Mouse (Mus musculus) small intestine, adult 2 months (tissue): ENCODE data around the gene Gm19668. TPM values are rescaled to one million over a fixed set of nuclear protein-coding genes. Genes with fewer than 3 reads are reported as not detected.
"Not testable (repeated sequence)": the region's sequence is repeated elsewhere in the genome, so short reads cannot be mapped to it uniquely, and the experiment has no call there.

Source experiments
- H3K27ac ChIP-seq: fragments of 200-500 bp; 2 replicates; pipeline ENCODE4 v1.5.1; 2012; ENCODE audit warnings: low read depth, low read length, control low read depth, inconsistent platforms; ENCODE audit not compliant: insufficient read depth
- H3K27me3 ChIP-seq: fragments of 200-500 bp; 2 replicates; pipeline ENCODE4 v1.6.1; 2012; ENCODE audit warnings: mild to moderate bottlenecking, moderate library complexity, low read length, inconsistent platforms; ENCODE audit not compliant: control insufficient read depth, insufficient read depth
- H3K36me3 ChIP-seq: fragments of 200-500 bp; 2 replicates; pipeline ENCODE4 v1.6.1; 2012; ENCODE audit warnings: mild to moderate bottlenecking, low read length, control low read depth, inconsistent platforms; ENCODE audit not compliant: control insufficient read depth, insufficient read depth
- H3K4me1 ChIP-seq: fragments of 200-500 bp; 2 replicates; pipeline ENCODE4 v1.6.1; 2012; ENCODE audit warnings: low read length, inconsistent platforms, mixed read lengths; ENCODE audit not compliant: control insufficient read depth, insufficient read depth, insufficient read length
- H3K4me3 ChIP-seq: fragments of 200-500 bp; 2 replicates; pipeline ENCODE4 v1.5.1; 2012; ENCODE audit warnings: low read depth, mild to moderate bottlenecking, control low read depth, inconsistent platforms, low read length, moderate library complexity
- CTCF ChIP-seq: fragments of 200-500 bp; IDR thresholded peaks from 2 replicates; pipeline ENCODE4 v1.5.1; 2012; ENCODE audit warnings: low read depth, mild to moderate bottlenecking, control low read depth, inconsistent platforms, low read length, moderate library complexity, mixed read lengths; ENCODE audit not compliant: insufficient replicate concordance, insufficient read length; ENCODE audit errors: extremely low read depth
- POLR2A ChIP-seq: fragments of 200-500 bp; IDR thresholded peaks from 2 replicates; pipeline ENCODE4 v1.6.1; 2012; ENCODE audit warnings: low read depth, mild to moderate bottlenecking, control low read depth, inconsistent platforms, low read length, moderate library complexity
- WGBS: fragments of 180-500 bp; shearing (Covaris S2); methylation state at CpG from one replicate; pipeline ENCODE4 v1.1.7; 2018; 5-methylcytosine and 5-hydroxymethylcytosine counted together
- polyA plus RNA-seq: library from polyadenylated mRNA; depleted of rRNA; stranded (reverse); fragments of >200 nt; gene quantifications from 2 replicates; pipeline ENCODE4 v1.2.3, GENCODE M21; 2012

The Gm19668 gene
- polyA plus RNA-seq, 1 experiment: not detected

- Histone ChIP-seq H3K27ac (no peak overlapping the region), H3K36me3 (no peaks in the 10 kb centered on the region), H3K4me1 (no peaks in the 10 kb centered on the region), H3K27me3 (no peaks in the 10 kb centered on the region), H3K4me3 (no peak overlapping the region)
- TF ChIP-seq CTCF (no peak), POLR2A (no peak)
- WGBS: 60% methylated on average over 4 of the region's 4 CpGs
These were observed 20.3 kb upstream of the Gm19668 start for GRCm38 (mm10) chr10:77819203-77819602.

- H3K27ac ChIP-seq: no peak overlapping the region
- no peaks in the 10 kb centered on the region for H3K27me3 ChIP-seq
- no peaks in the 10 kb centered on the region for H3K4me1 ChIP-seq
- no peaks in the 10 kb centered on the region for H3K36me3 ChIP-seq
- H3K4me3 ChIP-seq: no peak overlapping the region
- WGBS: over 99% methylated on average over 4 of the region's 4 CpGs
- TF ChIP-seq CTCF (no peak), POLR2A (no peak)
These were observed 19.6 kb upstream of the Gm19668 start for GRCm38 (mm10) chr10:77818523-77818922.

GRCm38 (mm10) chr10:77815514-77815913 is 16.6 kb upstream of the Gm19668 start:
- 21% methylated on average over 5 of the region's 5 CpGs for WGBS
- peak; percentile 66; the same call in 1 of the 2 replicates for TF ChIP-seq CTCF
- TF ChIP-seq POLR2A: no peak
- no peaks in the 10 kb centered on the region for H3K4me1 ChIP-seq

GRCm38 (mm10) chr10:77814382-77814781 is 15.4 kb upstream of the Gm19668 start, which contains the start of gene Gm2696:
Gm2696 (plus strand) TSS chr10:77814682.
- no peaks in the 10 kb centered on the region for H3K36me3 ChIP-seq
- no peak within 1 kb of the TSS for H3K4me3 ChIP-seq
- H3K27ac ChIP-seq: no peak within 1 kb of the TSS
- no peaks in the 10 kb centered on the region for H3K4me1 ChIP-seq
- no peaks in the 10 kb centered on the region for H3K27me3 ChIP-seq
- TF ChIP-seq CTCF (no peak), POLR2A (no peak)
- 41% methylated on average over 4 of the region's 4 CpGs for WGBS

More at GRCm38 (mm10) chr10:77815514-77815913, 16.6 kb upstream of the Gm19668 start:
- Histone ChIP-seq H3K36me3 (no peaks in the 10 kb centered on the region), H3K4me3 (no peak overlapping the region), H3K27ac (no peak overlapping the region), H3K27me3 (no peaks in the 10 kb centered on the region)

GRCm38 (mm10) chr10:77811743-77812142 is 12.8 kb upstream of the Gm19668 start, which contains the start of gene Gm9507:
Gm9507 (minus strand) TSS chr10:77811843.
- 55% methylated on average over 5 of the region's 5 CpGs for WGBS
- no peaks in the 10 kb centered on the region for H3K36me3 ChIP-seq

GRCm38 (mm10) chr10:77804095-77804494 is 5.2 kb upstream of the Gm19668 start:
- Histone ChIP-seq H3K4me3 (no peak overlapping the region), H3K36me3 (no peaks in the 10 kb centered on the region), H3K27me3 (no peaks in the 10 kb centered on the region), H3K27ac (no peak overlapping the region), H3K4me1 (0 out of 2 replicates have a peak, but pooled peaks cover under 1% of the 10 kb centered on the region)
- TF ChIP-seq POLR2A (no peak), CTCF (no peak)
- WGBS: 22% methylated on average over 3 of the region's 3 CpGs

More at GRCm38 (mm10) chr10:77811743-77812142, 12.8 kb upstream of the Gm19668 start, which contains the start of gene Gm9507:
- Histone ChIP-seq H3K4me1 (no peaks in the 10 kb centered on the region), H3K27ac (no peak within 1 kb of the TSS), H3K27me3 (no peaks in the 10 kb centered on the region), H3K4me3 (no peak within 1 kb of the TSS)
- TF ChIP-seq CTCF (no peak), POLR2A (no peak)

GRCm38 (mm10) chr10:77798164-77798920 is 591 bp downstream of the Gm19668 start:
- not testable (repeated sequence) for H3K27ac ChIP-seq, H3K4me1 ChIP-seq, H3K4me3 ChIP-seq, H3K36me3 ChIP-seq, H3K27me3 ChIP-seq
- 60% methylated on average over 3 of the region's 3 CpGs for WGBS
